In the genomic region with DNA sequence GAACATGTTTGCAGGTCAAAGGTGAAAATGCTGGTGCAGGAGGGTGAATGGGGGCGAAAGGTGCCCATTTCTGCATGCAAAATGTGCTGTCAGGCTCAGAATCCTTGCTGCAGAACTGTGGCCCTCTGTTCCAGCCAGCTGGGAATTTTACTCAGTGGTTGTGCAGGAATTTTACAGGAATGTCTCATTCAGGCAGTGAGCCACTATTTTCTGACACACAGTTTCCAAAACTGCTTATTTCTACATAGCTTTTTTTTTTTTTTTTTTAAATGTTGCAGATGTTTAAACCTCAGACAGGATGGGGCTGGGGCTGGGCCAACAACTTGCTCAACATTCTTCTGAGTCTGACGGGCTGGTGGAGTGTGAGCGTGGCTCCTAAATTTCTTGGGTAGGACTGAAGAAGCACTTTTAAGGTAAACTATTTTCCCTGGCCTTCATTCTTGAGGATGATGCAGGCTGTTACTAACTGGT, we compare ENCODE assay signal across 9 mouse cellular contexts. TPM values are rescaled to one million over a fixed set of nuclear protein-coding genes. Genes with fewer than 3 reads are reported as not detected.
A peak's percentile ranks its signal among the peaks of the same experiment; 100 is the strongest.
DNase-seq lines count a peak whose midpoint lies in the region; TF ChIP-seq lines count a peak whose summit lies in the region.
"Had no signal": no experiment of that assay in that cellular context is flagged by ENCODE, and none has a peak within 500 bp of the region (broad histone marks: within the 10 kb centered on the region; RNA-seq: fewer than 3 reads in every experiment).

No protein-coding gene starts in this region.

- peaks cover 96% of the 10 kb centered on the region for H3K4me1 ChIP-seq in E14TG2a.4 (replicated peaks; ENCODE audit: low read depth, low read length)

- peaks cover 25% of the 10 kb centered on the region for H3K36me3 ChIP-seq in E14TG2a.4 (ENCODE audit: insufficient read depth, low read length)

- intact Hi-C loops in gastrocnemius, postnatal 14 days (cut with DNase I; ENCODE audit: low total_unique reads): no loop called here

- no peak for TF ChIP-seq CTCF in E14TG2a.4 (conservative IDR thresholded peaks at IDR 0.05; ENCODE audit: low read length)

- no peaks in the 10 kb centered on the region for H3K27me3 ChIP-seq in E14TG2a.4 (ENCODE audit: insufficient read depth, low read length)

- DNase-seq in 416B (ENCODE audit: low read depth): peak; percentile 89
- peak; percentile 87 for DNase-seq in gastrocnemius, postnatal 14 days
- DNase-seq in kidney, postnatal 4 days: peak; percentile 73 to 83
- DNase-seq in skeletal muscle tissue, adult 2 months (ENCODE audit: low read depth, low spot score): peak; percentile 87
- DNase-seq in embryo, embryonic 10.5 days (ENCODE audit: low spot score): no peak
- no peak for DNase-seq in ovary, postnatal 36 days (ENCODE audit: low spot score)
- DNase-seq in ovary, postnatal 14 days (ENCODE audit: low spot score): no peak

- no peaks in the 10 kb centered on the region for H3K9me3 ChIP-seq in E14TG2a.4 (ENCODE audit: low read length)

- H3K4me3 ChIP-seq in E14TG2a.4 (replicated peaks; ENCODE audit: low read length): peak overlapping the region; percentile 69
- H3K4me3 ChIP-seq: erythroblast, embryonic 14.5 days had no signal

RNA-seq across cellular contexts. Expression of a gene that starts 58.4 kb away (rescaled TPM):
- 1 to 10 TPM; 7.7 to 7.9 TPM for total RNA-seq in gastrocnemius, postnatal 14 days (2021)

Comparison
In these comparisons a context has a peak if more than half of its experiments do, and no peak if none do; other contexts are left out.
1. DNase-seq: peak in 416B (single experiment), gastrocnemius, postnatal 14 days (single experiment), kidney, postnatal 4 days (2 of 2) and skeletal muscle tissue, adult 2 months (single experiment); none in embryo, embryonic 10.5 days (single experiment), ovary, postnatal 36 days (single experiment) and ovary, postnatal 14 days (single experiment).